Mouse (Mus musculus) effector memory CD4-positive, alpha-beta T cell, adult 5 months (primary cell): ENCODE data around the gene Nfe2l1. TPM values are rescaled to one million over a fixed set of nuclear protein-coding genes. Genes with fewer than 3 reads are reported as not detected.

Experiments
- polyA plus RNA-seq: library from polyadenylated mRNA; unstranded; fragments of 100-300 nt; shearing (Covaris generic); gene quantifications from one replicate; pipeline ENCODE4 v1.2.1, GENCODE M21; 2017

The Nfe2l1 gene
- 45.8 TPM for polyA plus RNA-seq

GRCm38 (mm10) chr11:96829813-96830538 is at the start of gene Nfe2l1:
TSS of gene Nfe2l1 (minus strand) at chr11:96829968.

GRCm38 (mm10) chr11:96849681-96850467 is 20.1 kb upstream of the Nfe2l1 start, which contains the start of gene Copz2:
TSS of gene Copz2 (plus strand) at chr11:96849870.

GRCm38 (mm10) chr11:96788871-96789795 is 40.6 kb downstream of the Nfe2l1 start, which contains the start of gene Cbx1:
TSS of gene Cbx1 (plus strand) at chr11:96789127.

GRCm38 (mm10) chr11:96776968-96777962 is 52.5 kb downstream of the Nfe2l1 start, which contains the start of gene Snx11:
TSS of gene Snx11 (minus strand) at chr11:96777559.

Other genes starting within 250 kb of the Nfe2l1 start
- 16.7 TPM for gene Snx11, start 52.4 kb downstream of the Nfe2l1 start, polyA plus RNA-seq
- gene Cbx1, start 40.8 kb downstream of the Nfe2l1 start, polyA plus RNA-seq = 24.1 TPM
- gene Copz2, start 19.9 kb upstream of the Nfe2l1 start, polyA plus RNA-seq = not detected
- 66.9 TPM for gene Cdk5rap3, start 86.5 kb upstream of the Nfe2l1 start, polyA plus RNA-seq
- not detected for gene Prr15l, start 98.1 kb upstream of the Nfe2l1 start, polyA plus RNA-seq
- gene Pnpo, start 114.0 kb upstream of the Nfe2l1 start, polyA plus RNA-seq = 39.7 TPM
- 76.5 TPM for gene Sp2, start 153.0 kb upstream of the Nfe2l1 start, polyA plus RNA-seq
- 4.6 TPM for gene Sp6, start 183.4 kb upstream of the Nfe2l1 start, polyA plus RNA-seq
- 3.8 TPM for gene Scrn2, start 200.0 kb upstream of the Nfe2l1 start, polyA plus RNA-seq
- gene Lrrc46, start 211.4 kb upstream of the Nfe2l1 start, polyA plus RNA-seq = not detected
- gene Mrpl10, start 211.6 kb upstream of the Nfe2l1 start, polyA plus RNA-seq = 36.8 TPM
- gene Osbpl7, start 220.7 kb upstream of the Nfe2l1 start, polyA plus RNA-seq = 19.6 TPM